Mouse (Mus musculus) forebrain, embryonic 13.5 days (tissue): Measurements from ENCODE around the gene Sparcl1. TPM values are rescaled to one million over a fixed set of nuclear protein-coding genes. Genes with fewer than 3 reads are reported as not detected.

Experiments
- ATAC-seq: fragments of 200-750 bp; cut with Nextera tagmentation; 2 replicates; pipeline ENCODE4 v1.8.0; 2017
- H3K27ac ChIP-seq: fragments of 300-500 bp; sonication (generic); 2 replicates; pipeline ENCODE4 v1.5.1; 2015; ENCODE audit warnings: inconsistent platforms, mild to moderate bottlenecking, moderate library complexity
- H3K27me3 ChIP-seq: fragments of 300-500 bp; sonication (generic); 2 replicates; pipeline ENCODE4 v1.6.1; 2015; ENCODE audit warnings: mild to moderate bottlenecking, inconsistent platforms
- H3K36me3 ChIP-seq: fragments of 300-500 bp; sonication (generic); 2 replicates; pipeline ENCODE4 v1.6.1; 2015; ENCODE audit warnings: mild to moderate bottlenecking, inconsistent platforms; ENCODE audit not compliant: poor library complexity, severe bottlenecking
- H3K4me1 ChIP-seq: fragments of 300-500 bp; sonication (generic); 2 replicates; pipeline ENCODE4 v1.6.1; 2015; ENCODE audit warnings: inconsistent platforms
- H3K4me2 ChIP-seq: fragments of 300-500 bp; sonication (generic); 2 replicates; pipeline ENCODE4 v1.6.1; 2015; ENCODE audit warnings: inconsistent platforms, mild to moderate bottlenecking, moderate library complexity
- H3K4me3 ChIP-seq: fragments of 300-500 bp; sonication (generic); 2 replicates; pipeline ENCODE4 v1.5.1; 2015; ENCODE audit warnings: mild to moderate bottlenecking, inconsistent platforms
- H3K9ac ChIP-seq: fragments of 300-500 bp; sonication (generic); 2 replicates; pipeline ENCODE4 v1.6.1; 2015; ENCODE audit warnings: mild to moderate bottlenecking, inconsistent platforms
- H3K9me3 ChIP-seq: fragments of 300-500 bp; sonication (generic); replicated peaks from 2 replicates; pipeline ENCODE4 v1.6.1; 2016; ENCODE audit warnings: inconsistent platforms
- WGBS: fragments of 180-500 bp; shearing (Covaris S2); methylation state at CpG from one replicate; pipeline ENCODE4 v1.1.7; 2015; 5-methylcytosine and 5-hydroxymethylcytosine counted together
- polyA plus RNA-seq: library from polyadenylated mRNA; unstranded; fragments of >200 nt; fragmentation: Nextera tagmentation; extraction: Ambion mirVana; gene quantifications from 2 replicates; pipeline ENCODE4 v1.2.1, GENCODE M21; 2015

The Sparcl1 gene
- polyA plus RNA-seq, 1 experiment from 2014 or later, result 41.3 TPM

DNA sequence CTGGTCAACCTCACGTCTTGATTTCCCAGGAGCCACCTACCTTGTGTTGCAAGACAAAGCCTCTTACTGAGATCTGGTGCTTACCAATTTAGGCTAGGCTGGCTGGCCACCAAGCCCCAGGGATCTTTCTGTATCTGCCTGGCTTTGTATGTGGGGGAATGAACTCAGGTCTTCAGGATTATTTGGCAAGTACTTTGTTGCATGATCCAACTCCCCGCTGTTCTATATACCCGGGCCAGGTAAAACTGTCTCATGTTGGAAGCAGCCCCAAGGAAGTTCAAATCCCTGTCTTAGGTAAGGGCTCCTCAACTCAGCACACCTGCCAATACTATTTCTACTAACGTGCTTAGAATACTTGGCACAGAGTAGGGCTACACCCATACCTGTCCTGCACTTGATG, 17.4 kb upstream of the Sparcl1 start:
- H3K27ac ChIP-seq, result no peak overlapping the region
- 84% methylated on average over 4 of the region's 4 CpGs for WGBS
- no peaks in the 10 kb centered on the region for H3K27me3 ChIP-seq
- H3K4me3 ChIP-seq, result no peak overlapping the region
- H3K4me1 ChIP-seq, result no peaks in the 10 kb centered on the region
- ATAC-seq, result no peak
- H3K4me2 ChIP-seq, result no peak overlapping the region
- no peak overlapping the region for H3K9ac ChIP-seq
- H3K36me3 ChIP-seq, result no peaks in the 10 kb centered on the region
- no peaks in the 10 kb centered on the region for H3K9me3 ChIP-seq

- no peaks in the 10 kb centered on the region for H3K36me3 ChIP-seq
- H3K27me3 ChIP-seq, result no peaks in the 10 kb centered on the region
- 79% methylated on average over 12 of the region's 12 CpGs for WGBS
- no peak overlapping the region for H3K4me3 ChIP-seq
- no peak overlapping the region for H3K9ac ChIP-seq
- H3K4me2 ChIP-seq, result no peak overlapping the region
- no peaks in the 10 kb centered on the region for H3K4me1 ChIP-seq
- H3K27ac ChIP-seq, result no peak overlapping the region
- no peaks in the 10 kb centered on the region for H3K9me3 ChIP-seq
- ATAC-seq, result no peak
These were observed 14.9 kb upstream of the Sparcl1 start for GRCm38 (mm10) chr5:104128281-104129031.

- Histone ChIP-seq H3K9ac (no peak overlapping the region), H3K27me3 (no peaks in the 10 kb centered on the region), H3K4me3 (no peak overlapping the region), H3K4me1 (no peaks in the 10 kb centered on the region), H3K36me3 (no peaks in the 10 kb centered on the region), H3K27ac (no peak overlapping the region), H3K9me3 (no peaks in the 10 kb centered on the region), H3K4me2 (no peak overlapping the region)
- 85% methylated on average over 1 of the region's 1 CpGs for WGBS
- no peak for ATAC-seq
These were observed 13.8 kb upstream of the Sparcl1 start for GRCm38 (mm10) chr5:104127351-104127750.

GRCm38 (mm10) chr5:104126561-104127320, 13.2 kb upstream of the Sparcl1 start:
- H3K4me3 ChIP-seq, result no peak overlapping the region
- H3K4me1 ChIP-seq, result no peaks in the 10 kb centered on the region
- WGBS, result 88% methylated on average over 12 of the region's 12 CpGs
- no peak overlapping the region for H3K4me2 ChIP-seq
- no peaks in the 10 kb centered on the region for H3K27me3 ChIP-seq
- no peak for ATAC-seq
- no peak overlapping the region for H3K9ac ChIP-seq
- H3K27ac ChIP-seq, result no peak overlapping the region
- no peaks in the 10 kb centered on the region for H3K36me3 ChIP-seq
- no peaks in the 10 kb centered on the region for H3K9me3 ChIP-seq

DNA sequence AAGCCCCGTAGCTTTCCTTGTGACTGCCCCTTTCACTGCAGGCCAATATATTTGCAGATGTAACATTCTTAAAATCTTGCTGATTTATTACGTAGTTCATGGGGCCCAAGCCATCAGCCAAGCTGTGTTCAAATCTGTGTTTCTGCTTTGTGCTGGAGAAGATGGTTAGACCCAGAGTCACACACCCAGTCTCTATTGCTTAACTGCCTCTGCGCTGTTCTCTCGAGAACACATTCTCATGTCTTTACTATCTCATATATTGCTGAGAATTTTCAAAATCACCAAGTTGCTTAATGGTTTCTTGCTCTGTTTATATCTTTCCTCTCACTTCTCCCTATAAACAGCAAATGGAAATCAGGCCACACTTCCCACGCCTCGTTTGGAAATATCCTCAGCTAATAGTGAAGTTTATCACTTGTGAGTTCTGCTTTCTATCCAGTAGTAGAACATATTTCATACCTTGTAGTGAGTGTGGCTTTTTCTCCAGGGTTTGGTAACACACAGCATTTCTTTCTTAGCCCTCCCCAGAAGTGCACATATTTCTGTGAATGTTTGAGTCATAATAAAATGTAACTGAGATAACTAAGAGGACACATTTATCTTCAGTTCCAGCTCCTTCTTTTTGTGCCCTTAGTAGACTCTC, 10.6 kb upstream of the Sparcl1 start:
- ATAC-seq, result no peak
- 94% methylated on average over 6 of the region's 6 CpGs for WGBS
- no peak overlapping the region for H3K27ac ChIP-seq

DNA sequence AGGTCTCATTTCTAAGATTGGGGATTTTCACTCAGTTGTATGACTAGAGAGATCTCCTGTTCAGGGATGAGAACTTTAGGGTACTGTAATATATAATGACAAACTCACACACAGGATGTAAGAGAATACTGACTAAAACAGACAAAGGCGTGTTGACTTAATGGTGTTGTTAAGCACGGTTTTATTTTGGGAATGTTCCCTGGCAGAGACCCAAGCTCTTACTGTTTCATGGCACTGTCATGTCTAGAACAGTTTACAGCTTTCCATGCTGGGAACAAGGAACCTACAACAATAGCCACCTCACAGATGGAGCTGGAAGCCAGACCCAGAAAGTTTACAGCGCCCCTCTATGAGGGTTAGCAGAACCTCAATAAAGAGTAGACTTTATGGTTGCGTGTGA, 2.4 kb upstream of the Sparcl1 start:
- H3K27ac ChIP-seq, result no peak overlapping the region
- no peak overlapping the region for H3K4me2 ChIP-seq
- no peaks in the 10 kb centered on the region for H3K9me3 ChIP-seq
- H3K27me3 ChIP-seq, result 0 out of 2 replicates have a peak, but pooled peaks cover 3% of the 10 kb centered on the region
- no peak overlapping the region for H3K9ac ChIP-seq
- WGBS, result 86% methylated on average over 4 of the region's 4 CpGs
- H3K36me3 ChIP-seq, result no peaks in the 10 kb centered on the region
- peaks cover 34% of the 10 kb centered on the region for H3K4me1 ChIP-seq
- H3K4me3 ChIP-seq, result no peak overlapping the region
- no peak for ATAC-seq

More for the DNA sequence above, 10.6 kb upstream of the Sparcl1 start:
- Histone ChIP-seq H3K9ac (no peak overlapping the region), H3K36me3 (no peaks in the 10 kb centered on the region), H3K27me3 (no peaks in the 10 kb centered on the region), H3K4me3 (no peak overlapping the region), H3K9me3 (no peaks in the 10 kb centered on the region), H3K4me1 (no peaks in the 10 kb centered on the region), H3K4me2 (no peak overlapping the region)

DNA sequence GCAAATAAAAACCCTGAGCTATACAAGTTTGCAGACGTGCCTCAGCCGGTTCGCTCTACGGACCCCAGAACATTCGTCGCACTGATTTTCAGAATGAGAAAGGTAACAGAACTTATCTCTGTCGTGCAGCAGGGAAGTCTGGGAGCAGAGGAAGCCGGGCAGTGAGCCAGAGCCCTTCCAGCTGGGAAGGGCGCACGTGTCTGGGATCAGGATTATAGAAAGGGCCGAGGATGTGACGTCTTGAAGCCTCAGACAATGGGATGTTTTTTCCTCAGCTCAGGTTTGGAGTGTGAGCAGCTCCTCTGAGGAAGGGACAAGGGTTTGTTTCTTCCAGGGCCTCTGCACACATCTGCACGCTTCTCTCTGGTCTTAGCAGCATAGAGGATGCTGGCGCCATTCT, 1.6 kb upstream of the Sparcl1 start:
- 0 out of 2 replicates have a peak, but pooled peaks cover 3% of the 10 kb centered on the region for H3K27me3 ChIP-seq
- 57% methylated on average over 14 of the region's 14 CpGs for WGBS

GRCm38 (mm10) chr5:104112511-104112910, 1.0 kb downstream of the Sparcl1 start:
- peak overlapping the region; percentile 24; the same call in 1 of the 2 replicates for H3K4me2 ChIP-seq
- 0 out of 2 replicates have a peak overlapping the region, but pooled peaks have one; percentile 32 for H3K9ac ChIP-seq
- H3K4me3 ChIP-seq, result no peak overlapping the region
- no peaks in the 10 kb centered on the region for H3K36me3 ChIP-seq
- H3K27me3 ChIP-seq, result 0 out of 2 replicates have a peak, but pooled peaks cover 3% of the 10 kb centered on the region
- H3K4me1 ChIP-seq, result peaks cover 65% of the 10 kb centered on the region
- 27% methylated on average over 5 of the region's 5 CpGs for WGBS
- no peaks in the 10 kb centered on the region for H3K9me3 ChIP-seq
- no peak for ATAC-seq
- peak overlapping the region; percentile 35 for H3K27ac ChIP-seq

More for the DNA sequence above, 1.6 kb upstream of the Sparcl1 start:
- Histone ChIP-seq H3K9me3 (no peaks in the 10 kb centered on the region), H3K36me3 (no peaks in the 10 kb centered on the region), H3K27ac (no peak overlapping the region), H3K4me3 (no peak overlapping the region), H3K4me1 (peaks cover 42% of the 10 kb centered on the region), H3K4me2 (no peak overlapping the region), H3K9ac (no peak overlapping the region)
- ATAC-seq, result no peak

- Histone ChIP-seq H3K27me3 (0 out of 2 replicates have a peak, but pooled peaks cover 4% of the 10 kb centered on the region), H3K4me1 (peaks cover 67% of the 10 kb centered on the region), H3K4me2 (peak overlapping the region; percentile 24), H3K36me3 (no peaks in the 10 kb centered on the region), H3K27ac (no peak overlapping the region), H3K9me3 (no peaks in the 10 kb centered on the region), H3K9ac (no peak overlapping the region), H3K4me3 (no peak overlapping the region)
- 10% methylated on average over 9 of the region's 9 CpGs for WGBS
- ATAC-seq, result no peak
These were observed 1.5 kb downstream of the Sparcl1 start for GRCm38 (mm10) chr5:104112016-104112415.

DNA sequence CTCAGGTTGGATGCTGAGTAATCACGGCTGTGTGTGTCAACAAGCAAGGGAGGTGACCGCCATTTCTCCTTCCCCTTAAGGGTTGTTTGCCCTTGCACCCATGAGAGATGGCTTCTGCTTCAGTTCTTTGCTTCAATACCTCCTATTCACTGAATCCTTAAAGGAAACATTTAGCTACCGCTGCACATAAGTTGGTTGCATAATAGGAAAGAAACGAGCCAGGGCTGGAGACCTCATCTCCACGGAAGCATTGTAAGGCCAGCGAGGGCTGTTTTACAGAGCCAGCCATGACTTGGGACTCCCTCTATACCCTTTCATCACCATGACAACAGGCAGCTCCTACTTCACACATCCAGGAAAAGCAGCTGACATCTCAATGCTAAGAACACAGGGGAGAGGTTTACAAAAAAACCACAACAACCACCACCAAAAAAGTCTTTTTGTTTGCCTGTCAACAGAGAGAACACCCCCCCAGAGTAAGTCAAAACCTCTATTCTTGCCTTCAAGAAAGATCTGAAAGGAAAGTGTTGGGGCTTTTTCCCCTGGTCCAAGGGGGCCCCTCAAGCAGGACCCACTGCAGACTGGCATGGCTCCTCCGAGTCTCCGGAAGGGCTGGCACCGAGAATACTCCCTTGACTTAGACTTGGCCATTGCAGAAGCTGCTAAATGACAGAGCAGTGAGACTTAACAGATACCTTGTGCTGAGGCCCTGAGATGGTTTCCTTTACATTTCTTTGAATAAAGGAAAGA, 3.2 kb downstream of the Sparcl1 start:
- H3K36me3 ChIP-seq, result no peaks in the 10 kb centered on the region
- H3K27me3 ChIP-seq, result 0 out of 2 replicates have a peak, but pooled peaks cover 8% of the 10 kb centered on the region
- H3K4me1 ChIP-seq, result peaks cover 69% of the 10 kb centered on the region
- H3K9ac ChIP-seq, result no peak overlapping the region; the same call in 1 of the 2 replicates
- H3K27ac ChIP-seq, result peak overlapping the region; percentile 81
- peak overlapping the region; percentile 53 for H3K4me2 ChIP-seq
- peak; percentile 87 for ATAC-seq
- no peak overlapping the region; the same call in 1 of the 2 replicates for H3K4me3 ChIP-seq
- no peaks in the 10 kb centered on the region for H3K9me3 ChIP-seq
- 1% methylated on average over 9 of the region's 9 CpGs for WGBS

DNA sequence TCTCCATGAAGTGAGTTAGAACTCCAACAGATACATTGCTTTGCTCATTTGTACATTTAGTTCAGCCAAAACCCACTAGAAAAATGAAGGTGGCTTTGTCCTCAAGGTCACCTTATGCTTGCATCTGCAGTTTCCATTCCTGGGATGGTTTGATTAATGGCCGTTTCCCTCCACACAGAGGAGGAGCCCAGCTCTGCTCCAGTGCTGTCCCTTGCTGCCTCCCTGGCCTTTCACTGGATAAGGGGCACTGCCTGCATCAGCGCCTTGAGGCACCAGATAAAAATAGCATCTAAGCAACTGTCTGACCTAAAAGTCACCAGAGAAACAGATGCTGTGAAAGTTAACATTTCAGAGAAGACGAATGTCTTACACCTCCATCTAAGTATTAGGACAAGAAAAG, 4.0 kb downstream of the Sparcl1 start:
- Histone ChIP-seq H3K9ac (no peak overlapping the region), H3K27me3 (0 out of 2 replicates have a peak, but pooled peaks cover 8% of the 10 kb centered on the region), H3K4me2 (peak overlapping the region; percentile 53), H3K9me3 (no peaks in the 10 kb centered on the region), H3K27ac (peak overlapping the region; percentile 81), H3K4me3 (peak overlapping the region; percentile 23; the same call in 1 of the 2 replicates), H3K36me3 (no peaks in the 10 kb centered on the region), H3K4me1 (peaks cover 68% of the 10 kb centered on the region)
- WGBS, result 27% methylated on average over 3 of the region's 3 CpGs
- no peak for ATAC-seq
